Mouse (Mus musculus): ENCODE results near the gene Pate1. TPM values are rescaled to one million over a fixed set of nuclear protein-coding genes. Genes with fewer than 3 reads are reported as not detected.

Pate1 gene
- polyA plus RNA-seq (2015; fragmentation: Nextera tagmentation; extraction: Ambion mirVana), result not detected in 2 replicates

GRCm38 (mm10) chr9:35687013-35687412 lies at the start of gene Pate1:
Gene Pate1 (minus strand): TSS chr9:35687390.

GRCm38 (mm10) chr9:35648102-35648501 lies 39.1 kb downstream of the Pate1 start, which contains the start of gene Pate3:
Gene Pate3 (minus strand): TSS chr9:35648202.

Other genes with a start within 250 kb of the Pate1 start
- not detected in 2 replicates for gene Gm1113, start 169.1 kb downstream of the Pate1 start, polyA plus RNA-seq (2015; fragmentation: Nextera tagmentation; extraction: Ambion mirVana)
- 0.17 and 0.27 TPM in 2 replicates for gene Ddx25, start 128.9 kb downstream of the Pate1 start, polyA plus RNA-seq (2015; fragmentation: Nextera tagmentation; extraction: Ambion mirVana)
- gene Pus3, start 128.8 kb downstream of the Pate1 start, polyA plus RNA-seq (2015; fragmentation: Nextera tagmentation; extraction: Ambion mirVana), result 8.0 and 8.3 TPM in 2 replicates
- gene Pate2, start 117.1 kb downstream of the Pate1 start, polyA plus RNA-seq (2015; fragmentation: Nextera tagmentation; extraction: Ambion mirVana), result 0.28 and 0.31 TPM in 2 replicates
- gene Hyls1, start 117.0 kb downstream of the Pate1 start, polyA plus RNA-seq (2015; fragmentation: Nextera tagmentation; extraction: Ambion mirVana), result 3.4 and 4.2 TPM in 2 replicates
- gene Pate4, start 75.4 kb downstream of the Pate1 start, polyA plus RNA-seq (2015; fragmentation: Nextera tagmentation; extraction: Ambion mirVana), result not detected in 2 replicates
- gene Pate3, start 39.2 kb downstream of the Pate1 start, polyA plus RNA-seq (2015; fragmentation: Nextera tagmentation; extraction: Ambion mirVana), result not detected in 2 replicates
- not detected in 2 replicates for gene Gm17677, start 53.7 kb upstream of the Pate1 start, polyA plus RNA-seq (2015; fragmentation: Nextera tagmentation; extraction: Ambion mirVana)
- gene Gm17727, start 90.7 kb upstream of the Pate1 start, polyA plus RNA-seq (2015; fragmentation: Nextera tagmentation; extraction: Ambion mirVana), result not detected in 2 replicates
- gene Gm27235, start 102.7 kb upstream of the Pate1 start, polyA plus RNA-seq (2015; fragmentation: Nextera tagmentation; extraction: Ambion mirVana), result not detected in 2 replicates
- not detected in 2 replicates for gene D730048I06Rik, start 102.7 kb upstream of the Pate1 start, polyA plus RNA-seq (2015; fragmentation: Nextera tagmentation; extraction: Ambion mirVana)
- gene 9230110F15Rik, start 156.8 kb upstream of the Pate1 start, polyA plus RNA-seq (2015; fragmentation: Nextera tagmentation; extraction: Ambion mirVana), result not detected in 2 replicates
- gene 9230113P08Rik, start 221.0 kb upstream of the Pate1 start, polyA plus RNA-seq (2015; fragmentation: Nextera tagmentation; extraction: Ambion mirVana), result not detected in 2 replicates

Data from urinary bladder, postnatal 0 days (tissue).